Mouse (Mus musculus) E14TG2a.4 (cell line): ENCODE measurements around the gene Slc8a1.

Source experiments
- CTCF ChIP-seq: conservative IDR thresholded peaks from 2 replicates; pipeline ENCODE4 v1.5.1; 2014; ENCODE audit warnings: low read length
- NANOG ChIP-seq: IDR thresholded peaks from 2 replicates; pipeline ENCODE4 v1.6.1; 2014; ENCODE audit warnings: borderline replicate concordance, low read length, mixed read lengths

- TF ChIP-seq CTCF (no peak), NANOG (no peak)
These were observed 352.1 kb downstream of the Slc8a1 start for GRCm38 (mm10) chr17:81386118-81386517.
